Mouse (Mus musculus) erythroblast, embryonic 14.5 days (primary cell): ENCODE measurements around the gene Mak. TPM values are rescaled to one million over a fixed set of nuclear protein-coding genes. Genes with fewer than 3 reads are reported as not detected.

ENCODE experiments used
- H3K27me3 ChIP-seq: 2 replicates; pipeline ENCODE4 v1.6.1; 2012; ENCODE audit warnings: inconsistent platforms; ENCODE audit not compliant: control insufficient read depth
- H3K36me3 ChIP-seq: 2 replicates; pipeline ENCODE4 v1.6.1; 2012; ENCODE audit warnings: mild to moderate bottlenecking, inconsistent platforms; ENCODE audit not compliant: control insufficient read depth
- H3K4me1 ChIP-seq: 2 replicates; pipeline ENCODE4 v1.6.1; 2012; ENCODE audit warnings: inconsistent platforms; ENCODE audit not compliant: control insufficient read depth
- H3K4me3 ChIP-seq: replicated peaks from 2 replicates; pipeline ENCODE3; 2012; ENCODE audit warnings: moderate library complexity, mild to moderate bottlenecking, inconsistent platforms
- H3K9me3 ChIP-seq: 2 replicates; pipeline ENCODE4 v1.6.1; 2012; ENCODE audit warnings: low read length, inconsistent platforms, mixed read lengths; ENCODE audit not compliant: control insufficient read depth
- GATA1 ChIP-seq: IDR thresholded peaks from 2 replicates; pipeline ENCODE4 v1.6.1; 2012; ENCODE audit warnings: low read length, inconsistent platforms, mixed read lengths
- TAL1 ChIP-seq: IDR thresholded peaks from 3 replicates; pipeline ENCODE4 v1.6.1; 2012; ENCODE audit warnings: low read length, inconsistent platforms, mixed read lengths
- polyA plus RNA-seq: library from polyadenylated mRNA; stranded (reverse); fragments of >175 nt; gene quantifications from 2 replicates; pipeline ENCODE4 v1.2.3, GENCODE M21; 2012

Gene Mak
- polyA plus RNA-seq, 1 experiment: not detected

DNA sequence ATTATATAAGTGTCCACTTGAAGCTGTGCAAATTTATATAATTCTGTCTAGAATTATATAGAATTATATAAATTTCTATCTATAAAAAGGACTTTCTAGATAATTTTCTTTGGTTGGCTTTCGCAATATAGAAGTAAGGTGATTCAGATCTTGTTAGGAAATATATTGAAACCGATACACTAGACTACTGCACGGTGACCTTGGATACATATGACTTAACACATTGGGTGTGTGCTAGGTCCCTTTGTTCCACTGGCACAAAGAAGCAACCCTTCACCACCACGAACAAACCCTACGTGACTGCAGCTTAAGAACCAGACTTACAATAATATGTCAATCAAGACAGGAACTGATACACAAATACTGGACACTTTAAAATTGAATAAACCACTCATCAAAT is 353 bp upstream of the Mak start:
- no peak for TF ChIP-seq TAL1
- Histone ChIP-seq H3K4me1 (peaks cover 10% of the 10 kb centered on the region), H3K27me3 (peaks cover 60% of the 10 kb centered on the region), H3K9me3 (no peaks in the 10 kb centered on the region), H3K4me3 (no peak overlapping the region), H3K36me3 (no peaks in the 10 kb centered on the region)

DNA sequence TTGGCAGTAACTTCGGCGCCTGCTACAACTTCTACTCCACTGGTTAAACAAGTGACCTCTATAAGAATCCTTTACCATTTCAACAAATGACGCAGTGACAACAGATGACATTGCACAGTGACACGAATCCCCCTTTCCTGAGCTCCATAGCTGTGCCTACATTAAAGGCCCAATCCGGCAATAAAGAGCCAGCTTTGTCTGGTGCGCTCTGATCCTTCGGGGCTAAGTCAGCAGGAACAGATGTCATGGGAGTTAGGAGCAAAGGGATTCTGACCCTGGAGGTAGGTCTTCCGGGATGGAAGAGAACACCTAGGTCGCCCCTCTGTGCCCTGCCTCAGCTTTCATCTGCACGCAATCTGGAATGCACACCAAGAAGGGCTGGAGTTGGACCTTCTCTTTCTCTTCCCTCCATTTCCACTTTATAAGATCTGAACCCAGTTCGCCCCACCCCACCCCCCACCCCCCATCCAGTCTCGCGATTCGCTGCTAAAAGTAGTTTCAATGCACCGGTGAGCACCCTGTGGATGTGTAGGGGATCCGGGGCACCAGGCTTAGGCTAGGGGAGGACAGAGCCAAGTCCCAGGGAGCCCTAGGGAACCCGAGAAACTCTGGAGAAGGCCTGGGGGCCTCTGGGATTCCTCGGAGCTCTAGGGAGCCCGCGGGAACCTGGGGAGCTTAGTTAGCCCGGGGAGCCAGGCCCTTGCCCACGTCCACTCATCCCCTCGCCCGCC is 651 bp downstream of the Mak start:
- H3K4me3 ChIP-seq: peak overlapping the region; percentile 60
- no peaks in the 10 kb centered on the region for H3K9me3 ChIP-seq
- peaks cover 60% of the 10 kb centered on the region for H3K27me3 ChIP-seq
- H3K4me1 ChIP-seq: peaks cover 10% of the 10 kb centered on the region
- no peak for TF ChIP-seq TAL1
- no peak for TF ChIP-seq GATA1
- no peaks in the 10 kb centered on the region for H3K36me3 ChIP-seq

DNA sequence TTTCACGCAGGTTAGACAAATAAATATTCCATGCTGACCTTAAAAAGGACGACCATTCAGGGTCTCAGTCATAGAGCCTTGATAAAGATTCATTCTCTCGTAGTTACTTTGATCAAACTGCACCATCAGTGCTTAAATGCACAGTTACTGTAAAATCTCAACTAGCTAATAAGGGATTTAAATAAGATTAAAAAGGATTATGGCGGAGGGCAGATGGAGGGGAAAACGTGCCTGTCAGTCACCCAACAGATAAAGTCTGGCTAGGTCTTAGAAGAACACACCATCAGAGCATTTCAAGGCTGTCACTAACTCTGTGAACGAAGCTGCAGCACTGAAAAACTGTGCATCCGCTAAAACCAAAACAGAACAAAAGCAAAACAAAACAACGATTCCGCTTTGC is 1.6 kb downstream of the Mak start:
- Histone ChIP-seq H3K4me1 (peaks cover 13% of the 10 kb centered on the region), H3K4me3 (no peak overlapping the region), H3K9me3 (no peaks in the 10 kb centered on the region), H3K36me3 (no peaks in the 10 kb centered on the region), H3K27me3 (peaks cover 60% of the 10 kb centered on the region)
- TF ChIP-seq GATA1: no peak
- TF ChIP-seq TAL1: no peak

DNA sequence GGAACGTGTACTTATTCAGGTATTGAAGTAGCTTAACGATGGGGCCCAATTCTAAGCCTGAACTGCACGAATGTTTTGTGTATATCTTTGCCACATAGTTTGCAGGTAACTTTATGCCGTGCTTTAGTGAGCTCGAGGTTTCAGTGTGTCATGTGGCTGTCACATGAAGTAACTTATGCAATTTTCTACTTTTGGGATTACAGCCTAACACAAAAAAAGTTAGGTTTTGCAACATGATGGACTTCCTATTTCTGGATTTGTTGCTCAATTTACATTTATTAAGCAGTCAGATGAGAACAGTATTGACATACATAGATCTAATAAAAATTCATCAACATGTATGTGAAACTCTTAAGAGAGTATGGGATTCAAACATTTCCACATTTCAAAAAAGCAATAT is 5.7 kb downstream of the Mak start:
- no peaks in the 10 kb centered on the region for H3K9me3 ChIP-seq
- H3K4me3 ChIP-seq: no peak overlapping the region
- TF ChIP-seq TAL1 (no peak), GATA1 (no peak)
- H3K36me3 ChIP-seq: no peaks in the 10 kb centered on the region
- peaks cover 29% of the 10 kb centered on the region for H3K27me3 ChIP-seq
- peaks cover 6% of the 10 kb centered on the region for H3K4me1 ChIP-seq

DNA sequence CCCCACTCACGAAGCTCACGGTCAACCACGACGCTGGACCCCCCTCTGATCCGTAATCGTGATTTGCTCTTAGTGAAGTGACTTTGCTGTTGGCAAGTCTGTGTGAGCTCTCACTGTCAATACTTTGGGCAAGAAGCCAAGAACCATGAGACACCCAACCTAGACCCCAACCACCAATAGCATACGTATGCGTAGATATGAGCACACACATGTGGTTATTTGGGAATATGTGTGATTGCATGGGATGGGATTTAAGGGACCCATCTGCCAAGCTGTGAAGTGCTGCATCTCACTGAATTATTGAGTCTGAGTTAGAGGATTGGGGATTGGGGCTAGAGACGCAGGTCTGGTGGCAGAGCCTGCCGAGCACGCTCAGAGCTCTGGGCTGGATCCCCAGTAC is 7.9 kb downstream of the Mak start:
- Histone ChIP-seq H3K4me1 (peaks cover 4% of the 10 kb centered on the region), H3K36me3 (no peaks in the 10 kb centered on the region), H3K9me3 (no peaks in the 10 kb centered on the region), H3K27me3 (peaks cover 7% of the 10 kb centered on the region), H3K4me3 (no peak overlapping the region)
- TF ChIP-seq GATA1 (no peak), TAL1 (no peak)

DNA sequence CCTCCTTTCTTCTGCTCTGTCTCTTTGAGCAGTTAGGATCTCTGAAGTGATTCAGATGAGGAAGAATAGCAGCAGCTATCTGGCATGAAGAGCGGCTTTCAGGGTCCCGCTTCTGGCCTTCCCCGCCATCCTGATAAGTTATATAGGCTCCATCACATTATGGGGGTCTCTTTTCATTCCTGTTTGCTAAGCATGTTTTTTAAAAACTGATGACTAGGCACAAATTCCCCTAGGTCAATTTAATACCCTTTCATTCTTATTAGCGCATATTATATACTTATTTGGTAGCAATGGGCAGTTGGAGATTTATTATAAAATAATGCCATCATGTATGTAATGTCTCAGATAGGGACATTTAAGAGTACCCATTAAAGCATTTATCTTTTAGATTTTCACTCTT is 11.9 kb downstream of the Mak start:
- TF ChIP-seq GATA1: no peak
- TF ChIP-seq TAL1: no peak
- Histone ChIP-seq H3K4me1 (no peaks in the 10 kb centered on the region), H3K9me3 (no peaks in the 10 kb centered on the region), H3K36me3 (no peaks in the 10 kb centered on the region), H3K27me3 (peaks cover 2% of the 10 kb centered on the region; the same call in 1 of the 2 replicates), H3K4me3 (no peak overlapping the region)

DNA sequence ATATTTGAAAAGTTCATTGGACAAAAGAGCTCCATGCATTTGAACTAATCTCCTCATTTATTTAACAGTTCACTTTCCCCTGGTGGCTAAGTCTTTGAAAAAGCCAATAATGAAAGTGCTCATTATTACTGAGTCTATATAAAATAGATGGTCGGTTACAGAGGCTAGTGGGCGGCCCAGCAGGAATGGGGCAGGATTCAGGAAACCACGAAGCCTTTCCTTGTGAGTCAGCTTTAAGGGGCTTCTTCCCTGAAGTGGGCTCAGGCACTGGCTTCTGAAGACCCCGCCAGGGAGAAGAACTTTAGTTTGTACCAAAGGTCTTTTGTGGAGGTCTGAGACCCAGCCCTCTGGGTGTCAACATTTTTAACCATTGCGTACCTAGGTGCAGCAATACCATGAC is 27.5 kb downstream of the Mak start:
- peaks cover 3% of the 10 kb centered on the region; the same call in 1 of the 2 replicates for H3K4me1 ChIP-seq
- H3K27me3 ChIP-seq: peaks cover 12% of the 10 kb centered on the region; the same call in 1 of the 2 replicates
- H3K9me3 ChIP-seq: no peaks in the 10 kb centered on the region
- H3K36me3 ChIP-seq: no peaks in the 10 kb centered on the region
- TF ChIP-seq TAL1 (no peak), GATA1 (no peak)
- H3K4me3 ChIP-seq: no peak overlapping the region

DNA sequence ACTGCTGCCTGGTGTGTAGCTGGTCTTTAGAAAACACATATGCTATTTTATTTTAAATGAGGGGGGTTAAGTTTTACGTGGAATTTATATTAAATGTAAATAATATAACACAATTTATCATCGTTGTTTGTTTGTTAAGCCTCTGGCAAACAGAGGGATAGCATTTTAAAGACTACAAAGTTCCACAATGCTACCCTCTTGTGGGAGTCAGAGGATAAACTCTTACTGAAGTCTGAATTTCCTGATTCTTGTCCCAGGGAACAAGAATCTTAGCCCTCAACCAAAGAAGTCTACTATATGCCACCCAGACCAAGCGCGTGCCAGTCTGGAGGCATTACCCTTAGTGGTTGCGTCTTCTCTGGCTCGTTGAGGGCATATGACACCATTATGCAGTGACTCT is 32.2 kb downstream of the Mak start:
- no peaks in the 10 kb centered on the region for H3K9me3 ChIP-seq
- TF ChIP-seq GATA1 (no peak), TAL1 (no peak)
- no peak overlapping the region for H3K4me3 ChIP-seq
- H3K27me3 ChIP-seq: peaks cover 22% of the 10 kb centered on the region
- no peaks in the 10 kb centered on the region for H3K36me3 ChIP-seq
- no peaks in the 10 kb centered on the region for H3K4me1 ChIP-seq

DNA sequence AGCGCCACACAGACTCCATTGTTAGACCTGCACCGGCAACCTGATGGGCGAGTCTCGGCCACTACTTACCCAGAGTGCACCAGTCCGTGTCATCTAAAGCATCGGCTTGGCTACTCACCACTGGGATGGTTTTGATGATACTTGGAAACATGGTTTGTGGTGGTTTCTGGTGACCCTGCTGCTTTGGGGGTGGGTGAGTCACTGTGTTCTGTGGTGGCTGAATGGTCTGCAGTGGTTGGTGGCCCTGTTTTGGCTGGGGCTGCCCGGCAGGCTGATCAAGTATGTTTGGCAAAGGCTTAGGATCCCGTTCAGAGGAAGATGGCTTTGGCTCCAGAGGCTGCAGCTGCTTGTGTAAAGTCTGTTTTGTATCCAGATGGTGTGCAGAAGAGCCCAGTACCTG is 33.6 kb downstream of the Mak start:
- TF ChIP-seq TAL1 (no peak), GATA1 (no peak)
- Histone ChIP-seq H3K9me3 (no peaks in the 10 kb centered on the region), H3K36me3 (no peaks in the 10 kb centered on the region), H3K4me1 (no peaks in the 10 kb centered on the region), H3K4me3 (no peak overlapping the region), H3K27me3 (peaks cover 25% of the 10 kb centered on the region)

DNA sequence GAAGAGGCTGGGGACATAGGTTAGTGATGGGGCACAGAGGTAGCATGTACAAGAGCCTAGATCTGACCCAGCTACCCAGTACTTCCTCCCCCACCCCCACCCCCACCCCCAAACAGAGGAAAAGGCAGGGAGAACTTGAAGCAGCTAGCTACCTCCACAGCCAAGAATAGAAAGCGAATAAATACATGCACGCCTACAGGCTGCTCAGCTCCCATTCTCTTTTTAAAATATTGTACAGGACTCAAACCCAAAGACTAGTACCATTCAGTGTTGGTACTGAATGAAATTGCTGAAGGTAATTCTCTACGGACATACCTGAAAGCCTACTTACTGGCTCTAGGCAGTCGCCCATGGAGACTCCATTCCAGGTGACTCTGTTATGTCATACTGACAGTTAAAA is 37.0 kb downstream of the Mak start:
- Histone ChIP-seq H3K36me3 (no peaks in the 10 kb centered on the region), H3K4me3 (no peak overlapping the region), H3K27me3 (peaks cover 33% of the 10 kb centered on the region), H3K4me1 (no peaks in the 10 kb centered on the region), H3K9me3 (no peaks in the 10 kb centered on the region)
- TF ChIP-seq TAL1: no peak
- no peak for TF ChIP-seq GATA1
